ENCODE assay signal across 12 mouse cellular contexts in genomic region chr17:56406878-56407277, GRCm38 (mm10).
DNase-seq lines count a peak whose midpoint lies in the region; ATAC-seq and TF ChIP-seq lines count a peak whose summit lies in the region.
"Had no signal": no experiment of that assay in that cellular context is flagged by ENCODE, and none has a peak within 500 bp of the region (broad histone marks: within the 10 kb centered on the region; RNA-seq: fewer than 3 reads in every experiment).

No protein-coding gene starts in this region.

- 62% methylated on average over 4 of the region's 4 CpGs for WGBS in liver, embryonic 11.5 days
- 67% methylated on average over 4 of the region's 4 CpGs for WGBS in liver, postnatal 0 days (ENCODE audit: insufficient replicate concordance)
- 57% methylated on average over 4 of the region's 4 CpGs for WGBS in embryonic facial prominence, embryonic 15.5 days
- 40% methylated on average over 4 of the region's 4 CpGs for WGBS in hindbrain, embryonic 16.5 days
- WGBS in olfactory bulb, adult 2 months: 31% methylated on average over 4 of the region's 4 CpGs

- H3K27ac ChIP-seq in liver, embryonic 11.5 days (ENCODE audit: low read depth, low read length): peak overlapping the region; percentile 9; the same call in 1 of the 2 replicates
- no peak overlapping the region for H3K27ac ChIP-seq in liver, postnatal 0 days (ENCODE audit: low read depth)
- H3K27ac ChIP-seq in embryonic facial prominence, embryonic 15.5 days (replicated peaks): peak overlapping the region; percentile 55
- H3K27ac ChIP-seq in hindbrain, embryonic 16.5 days (ENCODE audit: low read depth, low read length): peak overlapping the region; percentile 74; the same call in 1 of the 2 replicates
- peak overlapping the region; percentile 5 for H3K27ac ChIP-seq in olfactory bulb, adult 2 months (ENCODE audit: insufficient read depth, low read depth, low read length)
- H3K27ac ChIP-seq: lung, embryonic 15.5 days had no signal

- no peak for TF ChIP-seq EP300 in liver, postnatal 0 days (IDR thresholded peaks at IDR 0.05; ENCODE audit: low read depth)

- TF ChIP-seq POLR2A in olfactory bulb, adult 2 months (IDR thresholded peaks at IDR 0.05; ENCODE audit: insufficient read depth, low read depth, low read length): no peak

- peaks cover 19% of the 10 kb centered on the region for H3K4me1 ChIP-seq in liver, embryonic 11.5 days (replicated peaks; ENCODE audit: control insufficient read depth, insufficient read depth, low read length)
- H3K4me1 ChIP-seq in liver, postnatal 0 days (ENCODE audit: insufficient read depth): peaks cover 22% of the 10 kb centered on the region
- peaks cover 20% of the 10 kb centered on the region for H3K4me1 ChIP-seq in embryonic facial prominence, embryonic 15.5 days
- H3K4me1 ChIP-seq in hindbrain, embryonic 16.5 days (ENCODE audit: control insufficient read depth, insufficient read depth, low read depth, low read length): peaks cover 29% of the 10 kb centered on the region
- peaks cover 30% of the 10 kb centered on the region for H3K4me1 ChIP-seq in olfactory bulb, adult 2 months (ENCODE audit: control insufficient read depth, insufficient read depth, low read length)

- peaks cover 16% of the 10 kb centered on the region; the same call in 1 of the 2 replicates for H3K36me3 ChIP-seq in liver, embryonic 11.5 days (ENCODE audit: control insufficient read depth, insufficient read depth, low read length)
- peaks cover 6% of the 10 kb centered on the region; the same call in 1 of the 2 replicates for H3K36me3 ChIP-seq in liver, postnatal 0 days (replicated peaks; ENCODE audit: insufficient read depth, low read length)
- peaks cover 42% of the 10 kb centered on the region for H3K36me3 ChIP-seq in embryonic facial prominence, embryonic 15.5 days
- H3K36me3 ChIP-seq in hindbrain, embryonic 16.5 days (ENCODE audit: control insufficient read depth, insufficient read depth, low read length): peaks cover 25% of the 10 kb centered on the region

- no peaks in the 10 kb centered on the region for H3K9me3 ChIP-seq in liver, embryonic 11.5 days (ENCODE audit: control insufficient read depth, low read length)
- H3K9me3 ChIP-seq in liver, postnatal 0 days (ENCODE audit: low read length): no peaks in the 10 kb centered on the region
- H3K9me3 ChIP-seq in embryonic facial prominence, embryonic 15.5 days (replicated peaks): no peaks in the 10 kb centered on the region
- H3K9me3 ChIP-seq in hindbrain, embryonic 16.5 days (ENCODE audit: control insufficient read depth, low read length): no peaks in the 10 kb centered on the region
- H3K9me3 ChIP-seq: lung, embryonic 15.5 days had no signal

- no peak overlapping the region for H3K4me3 ChIP-seq in liver, embryonic 11.5 days (ENCODE audit: low read depth, low read length)
- H3K4me3 ChIP-seq in liver, postnatal 0 days (ENCODE audit: low read depth, low read length): no peak overlapping the region
- no peak overlapping the region for H3K4me3 ChIP-seq in embryonic facial prominence, embryonic 15.5 days (replicated peaks)
- H3K4me3 ChIP-seq in hindbrain, embryonic 16.5 days (ENCODE audit: low read length): no peak overlapping the region
- no peak overlapping the region for H3K4me3 ChIP-seq in olfactory bulb, adult 2 months (ENCODE audit: insufficient read depth, low read depth, low read length)
- H3K4me3 ChIP-seq: lung, embryonic 15.5 days had no signal

- H3K4me2 ChIP-seq in liver, embryonic 11.5 days: no peak overlapping the region
- no peak overlapping the region for H3K4me2 ChIP-seq in liver, postnatal 0 days (ENCODE audit: low read depth, low read length)
- H3K4me2 ChIP-seq in embryonic facial prominence, embryonic 15.5 days (replicated peaks): no peak overlapping the region
- no peak overlapping the region for H3K4me2 ChIP-seq in hindbrain, embryonic 16.5 days (ENCODE audit: low read length)
- H3K4me2 ChIP-seq: lung, embryonic 15.5 days had no signal

- no peak for TF ChIP-seq CTCF in liver, postnatal 0 days (IDR thresholded peaks at IDR 0.05; ENCODE audit: low read depth)
- no peak for TF ChIP-seq CTCF in olfactory bulb, adult 2 months (IDR thresholded peaks at IDR 0.05; ENCODE audit: insufficient read depth, low read depth, low read length)

- DNase-seq in liver, embryonic 11.5 days (ENCODE audit: low spot score): no peak
- no peak for DNase-seq in liver, postnatal 0 days
- no peak for DNase-seq in frontal cortex, postnatal 14 days (ENCODE audit: low spot score in 2 of 2)
- DNase-seq in yolk sac, embryonic 10.5 days (ENCODE audit: low spot score): no peak
- DNase-seq: heart, adult 11 months; kidney, adult 2 months; thymus, adult 2 months had no signal

- ATAC-seq in liver, embryonic 11.5 days (replicated peaks; ENCODE audit: low FRiP score): no peak
- ATAC-seq in liver, postnatal 0 days: no peak
- ATAC-seq in embryonic facial prominence, embryonic 15.5 days (ENCODE audit: insufficient number of reproducible peaks, low FRiP score, low TSS enrichment, low read depth): no peak
- ATAC-seq in hindbrain, embryonic 16.5 days: no peak
- ATAC-seq: activated CD4-positive, CD25-positive, alpha-beta regulatory T cell, adult 4 months had no signal

- H3K9ac ChIP-seq in liver, embryonic 11.5 days (ENCODE audit: low read depth, low read length): no peak overlapping the region
- H3K9ac ChIP-seq in liver, postnatal 0 days (replicated peaks): no peak overlapping the region
- H3K9ac ChIP-seq in embryonic facial prominence, embryonic 15.5 days: no peak overlapping the region
- H3K9ac ChIP-seq in hindbrain, embryonic 16.5 days (ENCODE audit: low read depth, low read length): no peak overlapping the region
- H3K9ac ChIP-seq: lung, embryonic 15.5 days had no signal

- H3K27me3 ChIP-seq in liver, embryonic 11.5 days (replicated peaks; ENCODE audit: control insufficient read depth, insufficient read depth, low read length): no peaks in the 10 kb centered on the region
- H3K27me3 ChIP-seq in liver, postnatal 0 days (ENCODE audit: insufficient read depth, low read length): no peaks in the 10 kb centered on the region
- H3K27me3 ChIP-seq in embryonic facial prominence, embryonic 15.5 days: no peaks in the 10 kb centered on the region
- no peaks in the 10 kb centered on the region for H3K27me3 ChIP-seq in hindbrain, embryonic 16.5 days (replicated peaks; ENCODE audit: control insufficient read depth, insufficient read depth, low read length)
- H3K27me3 ChIP-seq: lung, embryonic 15.5 days had no signal
